Mouse (Mus musculus) midbrain, postnatal 0 days (tissue): ENCODE data around the gene Lmna. TPM values are rescaled to one million over a fixed set of nuclear protein-coding genes. Genes with fewer than 3 reads are reported as not detected.

ENCODE experiments used
- ATAC-seq: fragments of 200-750 bp; cut with Nextera tagmentation; 2 replicates; pipeline ENCODE4 v1.8.0; 2017; ENCODE audit warnings: moderate number of reproducible peaks, mild to moderate bottlenecking, moderate TSS enrichment, moderate library complexity; ENCODE audit not compliant: low FRiP score
- DNase-seq: peaks from one replicate; pipeline ENCODE4 v3.0.0-alpha.2; 2015; ENCODE audit warnings: low spot score
- H3K27ac ChIP-seq: fragments of 300-500 bp; sonication (generic); 2 replicates; pipeline ENCODE4 v1.5.1; 2014; ENCODE audit warnings: low read depth, mild to moderate bottlenecking, low read length, mixed read lengths
- H3K27me3 ChIP-seq: fragments of 300-500 bp; sonication (generic); 2 replicates; pipeline ENCODE4 v1.6.1; 2014; ENCODE audit warnings: low read length, control low read depth, mixed read lengths; ENCODE audit not compliant: insufficient read depth
- H3K36me3 ChIP-seq: fragments of 300-500 bp; sonication (generic); 2 replicates; pipeline ENCODE4 v1.6.1; 2014; ENCODE audit warnings: low read length, control low read depth, mixed read lengths; ENCODE audit not compliant: insufficient read depth
- H3K4me1 ChIP-seq: fragments of 300-500 bp; sonication (generic); 2 replicates; pipeline ENCODE4 v1.6.1; 2014; ENCODE audit warnings: mild to moderate bottlenecking, control low read depth, antibody characterized with exemption, low read length, mixed read lengths; ENCODE audit not compliant: insufficient read depth
- H3K4me2 ChIP-seq: fragments of 300-500 bp; sonication (generic); 2 replicates; pipeline ENCODE4 v1.6.1; 2014; ENCODE audit warnings: low read depth, mild to moderate bottlenecking, low read length, mixed read lengths; ENCODE audit not compliant: poor library complexity, severe bottlenecking
- H3K4me3 ChIP-seq: fragments of 300-500 bp; sonication (generic); 2 replicates; pipeline ENCODE4 v1.5.1; 2014; ENCODE audit warnings: low read depth, mild to moderate bottlenecking, low read length, moderate library complexity
- H3K9ac ChIP-seq: fragments of 300-500 bp; sonication (generic); replicated peaks from 2 replicates; pipeline ENCODE4 v1.6.1; 2014; ENCODE audit warnings: mild to moderate bottlenecking, low read length, moderate library complexity, mixed read lengths; ENCODE audit not compliant: poor library complexity, severe bottlenecking
- H3K9me3 ChIP-seq: fragments of 300-500 bp; sonication (generic); 2 replicates; pipeline ENCODE4 v1.6.1; 2016; ENCODE audit warnings: low read length, control low read depth
- CTCF ChIP-seq: IDR thresholded peaks from 2 replicates; pipeline ENCODE4 v1.5.1; 2016; ENCODE audit warnings: antibody characterized with exemption, mild to moderate bottlenecking
- WGBS: fragments of 180-500 bp; shearing (Covaris S2); extraction: QIAGEN DNeasy Blood & Tissue Kit; methylation state at CpG from one replicate; pipeline ENCODE4 v1.1.7; 2014; 5-methylcytosine and 5-hydroxymethylcytosine counted together
- polyA plus RNA-seq: library from polyadenylated mRNA; unstranded; fragments of >200 nt; fragmentation: Nextera tagmentation; extraction: Ambion mirVana; gene quantifications from 2 replicates; pipeline ENCODE4 v1.2.1, GENCODE M21; 2015
- total RNA-seq: library from RNA; depleted of rRNA; stranded (reverse); fragments of >200 nt; gene quantifications from 2 replicates; pipeline ENCODE4 v1.2.3, GENCODE M21; 2014

Lmna gene
- total and polyA plus RNA-seq, 2 experiments from 2014 or later: 74.1 to 75.0 TPM

DNA sequence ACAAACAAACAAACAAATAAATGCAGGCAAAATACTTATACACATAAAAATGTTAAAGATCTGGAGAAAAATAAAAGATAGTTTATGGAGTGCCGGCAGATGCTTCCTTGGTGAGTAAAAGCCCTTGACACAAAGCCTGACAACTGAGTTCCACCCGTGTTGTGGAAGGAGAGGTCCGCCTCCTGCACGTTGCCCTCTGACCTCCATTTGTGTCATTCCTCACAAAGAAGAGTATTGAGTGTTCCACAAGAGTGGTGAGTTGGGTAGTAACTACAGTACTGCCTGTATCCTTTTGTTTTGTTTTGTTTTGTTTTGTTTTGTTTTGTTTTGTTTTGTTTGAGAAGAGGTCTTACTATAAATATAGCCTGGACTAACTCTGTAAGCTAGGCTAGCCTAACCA lies 10.2 kb downstream of the Lmna start:
- no peak for DNase-seq
- Histone ChIP-seq H3K9me3 (no peaks in the 10 kb centered on the region), H3K4me3 (no peak overlapping the region), H3K4me2 (no peak overlapping the region), H3K27me3 (no peaks in the 10 kb centered on the region), H3K4me1 (peaks cover 9% of the 10 kb centered on the region; the same call in 1 of the 2 replicates), H3K9ac (no peak overlapping the region), H3K36me3 (peaks cover 4% of the 10 kb centered on the region; the same call in 1 of the 2 replicates), H3K27ac (no peak overlapping the region)
- TF ChIP-seq CTCF: no peak
- WGBS: 72% methylated on average over 4 of the region's 4 CpGs
- ATAC-seq: no peak

DNA sequence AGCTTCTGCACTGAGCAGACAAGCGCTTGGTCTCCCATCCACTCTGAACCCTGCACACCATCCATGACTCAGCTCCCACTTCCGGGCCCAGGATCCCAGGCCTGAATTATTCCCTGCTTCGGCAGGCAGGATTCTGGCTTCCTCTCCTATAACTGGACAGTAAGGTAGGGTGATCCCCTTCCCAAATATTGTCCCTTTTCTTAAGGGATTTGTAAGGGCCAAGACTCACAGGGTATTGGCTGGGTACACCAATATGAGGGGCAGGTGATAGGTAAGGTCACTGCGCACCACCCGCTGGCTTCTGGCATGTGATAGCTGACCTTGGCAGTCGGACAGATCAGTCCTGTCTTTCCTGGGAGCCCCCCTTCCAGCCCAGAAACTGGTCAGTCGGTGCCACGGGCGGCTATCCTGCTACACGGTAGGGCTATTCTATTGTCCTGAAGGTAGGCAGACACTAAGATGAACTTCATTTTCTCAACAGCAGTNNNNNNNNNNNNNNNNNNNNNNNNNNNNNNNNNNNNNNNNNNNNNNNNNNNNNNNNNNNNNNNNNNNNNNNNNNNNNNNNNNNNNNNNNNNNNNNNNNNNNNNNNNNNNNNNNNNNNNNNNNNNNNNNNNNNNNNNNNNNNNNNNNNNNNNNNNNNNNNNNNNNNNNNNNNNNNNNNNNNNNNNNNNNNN lies 13.9 kb downstream of the Lmna start:
- DNase-seq (no peak), ATAC-seq (no peak)
- TF ChIP-seq CTCF: no peak
- Histone ChIP-seq H3K27me3 (no peaks in the 10 kb centered on the region), H3K4me1 (peaks cover 6% of the 10 kb centered on the region; the same call in 1 of the 2 replicates), H3K27ac (no peak overlapping the region), H3K9ac (no peak overlapping the region), H3K4me2 (no peak overlapping the region), H3K4me3 (no peak overlapping the region), H3K9me3 (no peaks in the 10 kb centered on the region), H3K36me3 (peaks cover 4% of the 10 kb centered on the region; the same call in 1 of the 2 replicates)
- WGBS: 83% methylated on average over 10 of the region's 10 CpGs

- ATAC-seq (peak; percentile 50; the same call in 1 of the 2 replicates), DNase-seq (peak; percentile 75)
- Histone ChIP-seq H3K27ac (no peak overlapping the region), H3K36me3 (peaks cover 4% of the 10 kb centered on the region; the same call in 1 of the 2 replicates), H3K9me3 (no peaks in the 10 kb centered on the region), H3K9ac (no peak overlapping the region), H3K4me3 (no peak overlapping the region), H3K4me2 (no peak overlapping the region), H3K27me3 (no peaks in the 10 kb centered on the region), H3K4me1 (peaks cover 6% of the 10 kb centered on the region; the same call in 1 of the 2 replicates)
- TF ChIP-seq CTCF: no peak
- 66% methylated on average over 9 of the region's 9 CpGs for WGBS
These were observed 14.7 kb downstream of the Lmna start for GRCm38 (mm10) chr3:88494836-88495628.

- ATAC-seq: no peak
- H3K4me3 ChIP-seq: no peak overlapping the region
- H3K4me2 ChIP-seq: no peak overlapping the region
- no peak overlapping the region for H3K27ac ChIP-seq
- no peak for TF ChIP-seq CTCF
- H3K27me3 ChIP-seq: no peaks in the 10 kb centered on the region
- H3K9me3 ChIP-seq: no peaks in the 10 kb centered on the region
- 0 out of 2 replicates have a peak, but pooled peaks cover 4% of the 10 kb centered on the region for H3K36me3 ChIP-seq
- 79% methylated on average over 11 of the region's 11 CpGs for WGBS
- no peak for DNase-seq
- H3K9ac ChIP-seq: no peak overlapping the region
- peaks cover 6% of the 10 kb centered on the region; the same call in 1 of the 2 replicates for H3K4me1 ChIP-seq
These were observed 15.8 kb downstream of the Lmna start for GRCm38 (mm10) chr3:88493706-88494582.

DNA sequence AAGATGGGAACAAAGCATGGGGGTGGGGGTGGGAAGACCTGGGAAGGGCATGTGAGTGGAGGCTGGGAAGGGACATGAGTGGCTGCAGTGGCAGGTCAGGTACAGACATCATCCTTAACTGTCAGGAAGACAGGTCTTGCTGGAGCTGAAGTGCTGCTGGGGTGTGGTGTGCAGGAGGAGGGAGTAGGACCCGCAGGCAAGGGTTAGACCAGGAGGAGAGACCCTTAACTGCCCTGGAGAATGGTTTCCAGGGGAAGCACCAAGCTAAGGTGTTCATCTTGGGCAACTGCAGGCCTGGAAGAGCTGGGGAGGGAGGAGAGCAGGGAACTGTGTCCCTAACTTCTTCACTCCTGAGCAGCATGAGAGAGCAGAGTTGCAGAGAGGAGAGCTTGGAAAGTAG lies 22.4 kb downstream of the Lmna start:
- Histone ChIP-seq H3K27me3 (peaks cover 20% of the 10 kb centered on the region), H3K4me3 (no peak overlapping the region), H3K36me3 (peaks cover 42% of the 10 kb centered on the region), H3K4me2 (no peak overlapping the region), H3K4me1 (no peaks in the 10 kb centered on the region), H3K27ac (no peak overlapping the region), H3K9ac (no peak overlapping the region), H3K9me3 (no peaks in the 10 kb centered on the region)
- no peak for TF ChIP-seq CTCF
- WGBS: 77% methylated on average over 1 of the region's 1 CpGs
- ATAC-seq: no peak
- DNase-seq: no peak
